Mouse (Mus musculus): ENCODE data around the gene Fam163b. TPM values are rescaled to one million over a fixed set of nuclear protein-coding genes. Genes with fewer than 3 reads are reported as not detected.

Fam163b gene
- polyA plus RNA-seq, 1 experiment from 2014 or later = 0.09 TPM

- H3K27ac ChIP-seq (ENCODE audit: low read depth, low read length) = no peak overlapping the region
- no peaks in the 10 kb centered on the region for H3K9me3 ChIP-seq (ENCODE audit: control insufficient read depth, low read length)
- H3K27me3 ChIP-seq (ENCODE audit: control insufficient read depth, insufficient read depth, low read length) = no peaks in the 10 kb centered on the region
- ATAC-seq (replicated peaks; ENCODE audit: low FRiP score) (no peak), DNase-seq (ENCODE audit: low spot score) (no peak)
- WGBS = 55% methylated on average over 2 of the region's 2 CpGs
- no peak overlapping the region for H3K9ac ChIP-seq (ENCODE audit: low read length)
- no peaks in the 10 kb centered on the region for H3K4me1 ChIP-seq (replicated peaks; ENCODE audit: control insufficient read depth, insufficient read depth, low read length)
- H3K4me3 ChIP-seq (ENCODE audit: low read depth, low read length) = no peak overlapping the region
- no peak overlapping the region for H3K4me2 ChIP-seq (ENCODE audit: low read depth, low read length, severe bottlenecking)
- no peaks in the 10 kb centered on the region for H3K36me3 ChIP-seq (ENCODE audit: control insufficient read depth, insufficient read depth, low read length)
Measured at GRCm38 (mm10) chr2:27166999-27167398, 24.7 kb upstream of the Fam163b start.

GRCm38 (mm10) chr2:27166074-27166473 is 23.8 kb upstream of the Fam163b start:
- no peak for ATAC-seq (replicated peaks; ENCODE audit: low FRiP score)
- Histone ChIP-seq H3K4me1 (replicated peaks; ENCODE audit: control insufficient read depth, insufficient read depth, low read length) (no peaks in the 10 kb centered on the region), H3K36me3 (ENCODE audit: control insufficient read depth, insufficient read depth, low read length) (no peaks in the 10 kb centered on the region), H3K9ac (ENCODE audit: low read length) (no peak overlapping the region), H3K4me3 (ENCODE audit: low read depth, low read length) (no peak overlapping the region), H3K27ac (ENCODE audit: low read depth, low read length) (no peak overlapping the region), H3K4me2 (ENCODE audit: low read depth, low read length, severe bottlenecking) (no peak overlapping the region), H3K27me3 (ENCODE audit: control insufficient read depth, insufficient read depth, low read length) (no peaks in the 10 kb centered on the region), H3K9me3 (ENCODE audit: control insufficient read depth, low read length) (no peaks in the 10 kb centered on the region)
- no peak for DNase-seq (ENCODE audit: low spot score)
- 85% methylated on average over 2 of the region's 2 CpGs for WGBS

GRCm38 (mm10) chr2:27164796-27165590 is 22.7 kb upstream of the Fam163b start, which contains the start of gene Dbh:
TSS of gene Dbh (plus strand) at chr2:27165233.
- WGBS = 84% methylated on average over 12 of the region's 12 CpGs
- H3K27ac ChIP-seq (ENCODE audit: low read depth, low read length) = no peak within 1 kb of the TSS
- DNase-seq (ENCODE audit: low spot score) (no peak), ATAC-seq (replicated peaks; ENCODE audit: low FRiP score) (no peak)
- H3K9me3 ChIP-seq (ENCODE audit: control insufficient read depth, low read length) = no peaks in the 10 kb centered on the region
- H3K27me3 ChIP-seq (ENCODE audit: control insufficient read depth, insufficient read depth, low read length) = no peaks in the 10 kb centered on the region
- H3K9ac ChIP-seq (ENCODE audit: low read length) = no peak within 1 kb of the TSS
- no peaks in the 10 kb centered on the region for H3K36me3 ChIP-seq (ENCODE audit: control insufficient read depth, insufficient read depth, low read length)
- H3K4me1 ChIP-seq (replicated peaks; ENCODE audit: control insufficient read depth, insufficient read depth, low read length) = no peaks in the 10 kb centered on the region
- no peak within 1 kb of the TSS for H3K4me3 ChIP-seq (ENCODE audit: low read depth, low read length)
- H3K4me2 ChIP-seq (ENCODE audit: low read depth, low read length, severe bottlenecking) = no peak within 1 kb of the TSS

GRCm38 (mm10) chr2:27163851-27164250 is 21.6 kb upstream of the Fam163b start:
- no peaks in the 10 kb centered on the region for H3K9me3 ChIP-seq (ENCODE audit: control insufficient read depth, low read length)
- DNase-seq (ENCODE audit: low spot score) = no peak
- no peak overlapping the region for H3K27ac ChIP-seq (ENCODE audit: low read depth, low read length)
- H3K36me3 ChIP-seq (ENCODE audit: control insufficient read depth, insufficient read depth, low read length) = no peaks in the 10 kb centered on the region
- no peak overlapping the region for H3K4me2 ChIP-seq (ENCODE audit: low read depth, low read length, severe bottlenecking)
- 72% methylated on average over 5 of the region's 5 CpGs for WGBS
- no peak overlapping the region for H3K4me3 ChIP-seq (ENCODE audit: low read depth, low read length)
- ATAC-seq (replicated peaks; ENCODE audit: low FRiP score) = no peak
- H3K4me1 ChIP-seq (replicated peaks; ENCODE audit: control insufficient read depth, insufficient read depth, low read length) = no peaks in the 10 kb centered on the region
- H3K9ac ChIP-seq (ENCODE audit: low read length) = no peak overlapping the region
- H3K27me3 ChIP-seq (ENCODE audit: control insufficient read depth, insufficient read depth, low read length) = no peaks in the 10 kb centered on the region

GRCm38 (mm10) chr2:27162656-27163055 is 20.4 kb upstream of the Fam163b start:
- ATAC-seq (replicated peaks; ENCODE audit: low FRiP score) (no peak), DNase-seq (ENCODE audit: low spot score) (no peak)
- Histone ChIP-seq H3K4me2 (ENCODE audit: low read depth, low read length, severe bottlenecking) (no peak overlapping the region), H3K4me3 (ENCODE audit: low read depth, low read length) (no peak overlapping the region), H3K9ac (ENCODE audit: low read length) (no peak overlapping the region), H3K27me3 (ENCODE audit: control insufficient read depth, insufficient read depth, low read length) (no peaks in the 10 kb centered on the region), H3K27ac (ENCODE audit: low read depth, low read length) (no peak overlapping the region), H3K36me3 (ENCODE audit: control insufficient read depth, insufficient read depth, low read length) (no peaks in the 10 kb centered on the region), H3K4me1 (replicated peaks; ENCODE audit: control insufficient read depth, insufficient read depth, low read length) (no peaks in the 10 kb centered on the region), H3K9me3 (ENCODE audit: control insufficient read depth, low read length) (no peaks in the 10 kb centered on the region)
- WGBS = 78% methylated on average over 11 of the region's 11 CpGs

GRCm38 (mm10) chr2:27161526-27161925 is 19.2 kb upstream of the Fam163b start:
- no peak for DNase-seq (ENCODE audit: low spot score)
- 92% methylated on average over 2 of the region's 2 CpGs for WGBS
- no peak for ATAC-seq (replicated peaks; ENCODE audit: low FRiP score)

GRCm38 (mm10) chr2:27156596-27156995 is 14.3 kb upstream of the Fam163b start:
- Histone ChIP-seq H3K4me2 (ENCODE audit: low read depth, low read length, severe bottlenecking) (no peak overlapping the region), H3K27me3 (ENCODE audit: control insufficient read depth, insufficient read depth, low read length) (no peaks in the 10 kb centered on the region), H3K27ac (ENCODE audit: low read depth, low read length) (no peak overlapping the region), H3K9me3 (ENCODE audit: control insufficient read depth, low read length) (no peaks in the 10 kb centered on the region), H3K4me1 (replicated peaks; ENCODE audit: control insufficient read depth, insufficient read depth, low read length) (no peaks in the 10 kb centered on the region), H3K9ac (ENCODE audit: low read length) (no peak overlapping the region), H3K36me3 (ENCODE audit: control insufficient read depth, insufficient read depth, low read length) (no peaks in the 10 kb centered on the region), H3K4me3 (ENCODE audit: low read depth, low read length) (no peak overlapping the region)
- no peak for ATAC-seq (replicated peaks; ENCODE audit: low FRiP score)
- no peak for DNase-seq (ENCODE audit: low spot score)
- WGBS = 78% methylated on average over 6 of the region's 6 CpGs

More at GRCm38 (mm10) chr2:27161526-27161925, 19.2 kb upstream of the Fam163b start:
- Histone ChIP-seq H3K4me2 (ENCODE audit: low read depth, low read length, severe bottlenecking) (no peak overlapping the region), H3K9ac (ENCODE audit: low read length) (no peak overlapping the region), H3K36me3 (ENCODE audit: control insufficient read depth, insufficient read depth, low read length) (no peaks in the 10 kb centered on the region), H3K27me3 (ENCODE audit: control insufficient read depth, insufficient read depth, low read length) (no peaks in the 10 kb centered on the region), H3K4me1 (replicated peaks; ENCODE audit: control insufficient read depth, insufficient read depth, low read length) (no peaks in the 10 kb centered on the region), H3K27ac (ENCODE audit: low read depth, low read length) (no peak overlapping the region), H3K9me3 (ENCODE audit: control insufficient read depth, low read length) (no peaks in the 10 kb centered on the region), H3K4me3 (ENCODE audit: low read depth, low read length) (no peak overlapping the region)

- no peak for ATAC-seq (replicated peaks; ENCODE audit: low FRiP score)
- H3K9ac ChIP-seq (ENCODE audit: low read length) = no peak overlapping the region
- no peak overlapping the region for H3K27ac ChIP-seq (ENCODE audit: low read depth, low read length)
- no peaks in the 10 kb centered on the region for H3K4me1 ChIP-seq (replicated peaks; ENCODE audit: control insufficient read depth, insufficient read depth, low read length)
- no peaks in the 10 kb centered on the region for H3K27me3 ChIP-seq (ENCODE audit: control insufficient read depth, insufficient read depth, low read length)
- DNase-seq (ENCODE audit: low spot score) = no peak
- 71% methylated on average over 10 of the region's 10 CpGs for WGBS
- H3K36me3 ChIP-seq (ENCODE audit: control insufficient read depth, insufficient read depth, low read length) = no peaks in the 10 kb centered on the region
- H3K9me3 ChIP-seq (ENCODE audit: control insufficient read depth, low read length) = no peaks in the 10 kb centered on the region
- no peak overlapping the region for H3K4me2 ChIP-seq (ENCODE audit: low read depth, low read length, severe bottlenecking)
- H3K4me3 ChIP-seq (ENCODE audit: low read depth, low read length) = no peak overlapping the region
Measured at GRCm38 (mm10) chr2:27154466-27155185, 12.3 kb upstream of the Fam163b start.
